Mouse (Mus musculus) forebrain, embryonic 10.5 days (tissue): ENCODE measurements around the gene Alpk3. TPM values are rescaled to one million over a fixed set of nuclear protein-coding genes. Genes with fewer than 3 reads are reported as not detected.
A peak's percentile ranks its signal among the peaks of the same experiment; 100 is the strongest.
"Not testable (repeated sequence)": the region's sequence is repeated elsewhere in the genome, so short reads cannot be mapped to it uniquely, and the experiment has no call there.

ENCODE experiments used
- DNase-seq: peaks from one replicate; pipeline ENCODE4 v3.0.0-alpha.2; 2017; ENCODE audit warnings: low spot score; ENCODE audit errors: extremely low spot score
- H3K27ac ChIP-seq: fragments of 300-500 bp; sonication (generic); 2 replicates; pipeline ENCODE4 v1.5.1; 2016; ENCODE audit warnings: mild to moderate bottlenecking
- H3K27me3 ChIP-seq: fragments of 300-500 bp; sonication (generic); 2 replicates; pipeline ENCODE4 v1.6.1; 2016; ENCODE audit warnings: mild to moderate bottlenecking; ENCODE audit not compliant: poor library complexity, severe bottlenecking
- H3K36me3 ChIP-seq: fragments of 300-500 bp; sonication (generic); replicated peaks from 2 replicates; pipeline ENCODE4 v1.6.1; 2016; ENCODE audit warnings: mild to moderate bottlenecking, moderate library complexity
- H3K4me1 ChIP-seq: fragments of 300-500 bp; sonication (generic); 2 replicates; pipeline ENCODE4 v1.6.1; 2016
- H3K4me3 ChIP-seq: fragments of 300-500 bp; sonication (generic); 2 replicates; pipeline ENCODE4 v1.5.1; 2016; ENCODE audit warnings: mild to moderate bottlenecking, moderate library complexity
- H3K9me3 ChIP-seq: fragments of 300-500 bp; sonication (generic); 2 replicates; pipeline ENCODE4 v1.6.1; 2016; ENCODE audit warnings: mild to moderate bottlenecking, moderate library complexity
- WGBS: fragments of 180-500 bp; shearing (Covaris S2); methylation state at CpG from one replicate; pipeline ENCODE4 v1.1.7; 2016; 5-methylcytosine and 5-hydroxymethylcytosine counted together
- polyA plus RNA-seq: library from polyadenylated mRNA; unstranded; fragments of >200 nt; fragmentation: Nextera tagmentation; extraction: Ambion mirVana; gene quantifications from 2 replicates; pipeline ENCODE4 v1.2.1, GENCODE M21; 2016

Gene Alpk3
- polyA plus RNA-seq, 1 experiment from 2014 or later, result 0.11 TPM

- H3K4me1 ChIP-seq, result peaks cover 8% of the 10 kb centered on the region
- H3K27ac ChIP-seq, result no peak overlapping the region
- H3K4me3 ChIP-seq, result no peak overlapping the region
- DNase-seq, result no peak
- H3K36me3 ChIP-seq, result no peaks in the 10 kb centered on the region
- H3K9me3 ChIP-seq, result no peaks in the 10 kb centered on the region
- H3K27me3 ChIP-seq, result no peaks in the 10 kb centered on the region
- 92% methylated on average over 5 of the region's 5 CpGs for WGBS
Measured at GRCm38 (mm10) chr7:81139671-81140404, 82.4 kb downstream of the Alpk3 start.

- Histone ChIP-seq H3K4me3 (no peak overlapping the region), H3K36me3 (no peaks in the 10 kb centered on the region), H3K4me1 (0 out of 2 replicates have a peak, but pooled peaks cover 5% of the 10 kb centered on the region), H3K27me3 (no peaks in the 10 kb centered on the region), H3K27ac (no peak overlapping the region), H3K9me3 (no peaks in the 10 kb centered on the region)
- WGBS, result 66% methylated on average over 1 of the region's 1 CpGs
- no peak for DNase-seq
Measured at GRCm38 (mm10) chr7:81141541-81141940, 84.1 kb downstream of the Alpk3 start.

- not testable (repeated sequence) for H3K27me3 ChIP-seq, H3K9me3 ChIP-seq, H3K27ac ChIP-seq, H3K4me1 ChIP-seq, H3K4me3 ChIP-seq, H3K36me3 ChIP-seq, DNase-seq
- 71% methylated on average over 4 of the region's 4 CpGs for WGBS
Measured at GRCm38 (mm10) chr7:81143056-81143455, 85.7 kb downstream of the Alpk3 start.

- DNase-seq, result no peak
Measured at GRCm38 (mm10) chr7:81149759-81150158, 92.4 kb downstream of the Alpk3 start.

GRCm38 (mm10) chr7:81151216-81151615, 93.8 kb downstream of the Alpk3 start:
- Histone ChIP-seq H3K4me3 (no peak overlapping the region), H3K36me3 (no peaks in the 10 kb centered on the region), H3K27me3 (no peaks in the 10 kb centered on the region), H3K27ac (no peak overlapping the region), H3K9me3 (peaks cover 10% of the 10 kb centered on the region; the same call in 1 of the 2 replicates), H3K4me1 (peaks cover 5% of the 10 kb centered on the region; the same call in 1 of the 2 replicates)
- DNase-seq, result no peak
- WGBS, result 94% methylated on average over 8 of the region's 8 CpGs

More at GRCm38 (mm10) chr7:81149759-81150158, 92.4 kb downstream of the Alpk3 start:
- 89% methylated on average over 11 of the region's 11 CpGs for WGBS
- Histone ChIP-seq H3K27me3 (no peaks in the 10 kb centered on the region), H3K4me1 (peaks cover 1% of the 10 kb centered on the region; the same call in 1 of the 2 replicates), H3K4me3 (no peak overlapping the region), H3K9me3 (peaks cover 10% of the 10 kb centered on the region; the same call in 1 of the 2 replicates), H3K36me3 (no peaks in the 10 kb centered on the region), H3K27ac (no peak overlapping the region)

GRCm38 (mm10) chr7:81152306-81152705, 94.9 kb downstream of the Alpk3 start:
- no peak for DNase-seq
- Histone ChIP-seq H3K27me3 (no peaks in the 10 kb centered on the region), H3K4me1 (peaks cover 5% of the 10 kb centered on the region; the same call in 1 of the 2 replicates), H3K36me3 (no peaks in the 10 kb centered on the region), H3K27ac (no peak overlapping the region), H3K9me3 (peaks cover 10% of the 10 kb centered on the region; the same call in 1 of the 2 replicates), H3K4me3 (no peak overlapping the region)
- 95% methylated on average over 10 of the region's 10 CpGs for WGBS

- no peak for DNase-seq
- Histone ChIP-seq H3K36me3 (no peaks in the 10 kb centered on the region), H3K9me3 (peaks cover 10% of the 10 kb centered on the region; the same call in 1 of the 2 replicates), H3K27ac (no peak overlapping the region), H3K27me3 (no peaks in the 10 kb centered on the region), H3K4me3 (no peak overlapping the region), H3K4me1 (peaks cover 5% of the 10 kb centered on the region; the same call in 1 of the 2 replicates)
- 87% methylated on average over 7 of the region's 7 CpGs for whole genome bisulfite sequencing
Measured at GRCm38 (mm10) chr7:81152826-81153225, 95.4 kb downstream of the Alpk3 start.

- H3K27me3 ChIP-seq, result no peaks in the 10 kb centered on the region
- no peaks in the 10 kb centered on the region for H3K36me3 ChIP-seq
- H3K27ac ChIP-seq, result no peak overlapping the region
- DNase-seq, result no peak
- H3K4me3 ChIP-seq, result no peak overlapping the region
- H3K4me1 ChIP-seq, result peaks cover 5% of the 10 kb centered on the region; the same call in 1 of the 2 replicates
- WGBS, result 89% methylated on average over 6 of the region's 6 CpGs
- H3K9me3 ChIP-seq, result peaks cover 10% of the 10 kb centered on the region; the same call in 1 of the 2 replicates
Measured at GRCm38 (mm10) chr7:81153327-81153726, 95.9 kb downstream of the Alpk3 start.

GRCm38 (mm10) chr7:81154244-81154643, 96.8 kb downstream of the Alpk3 start:
- H3K4me3 ChIP-seq, H3K27me3 ChIP-seq, H3K4me1 ChIP-seq, DNase-seq, H3K36me3 ChIP-seq, H3K27ac ChIP-seq: not testable (repeated sequence)
- H3K9me3 ChIP-seq, result peaks cover 10% of the 10 kb centered on the region; the same call in 1 of the 2 replicates

- peaks cover 5% of the 10 kb centered on the region; the same call in 1 of the 2 replicates for H3K4me1 ChIP-seq
- no peaks in the 10 kb centered on the region for H3K27me3 ChIP-seq
- H3K36me3 ChIP-seq, result no peaks in the 10 kb centered on the region
- WGBS, result 0% methylated on average over 3 of the region's 3 CpGs
- no peak overlapping the region for H3K4me3 ChIP-seq
- peaks cover 10% of the 10 kb centered on the region; the same call in 1 of the 2 replicates for H3K9me3 ChIP-seq
- no peak overlapping the region; the same call in 1 of the 2 replicates for H3K27ac ChIP-seq
- peak; percentile 67 for DNase-seq
Measured at GRCm38 (mm10) chr7:81154960-81155359, 97.6 kb downstream of the Alpk3 start.

Other genes starting within 250 kb of the Alpk3 start
- 29.1 TPM in 2 replicates for gene Iqgap1, start 231.6 kb upstream of the Alpk3 start, polyA plus RNA-seq
- 1.3 and 2.5 TPM in 2 replicates for gene Zscan2, start 196.7 kb upstream of the Alpk3 start, polyA plus RNA-seq
- 53.2 and 53.8 TPM in 2 replicates for gene Wdr73, start 156.3 kb upstream of the Alpk3 start, polyA plus RNA-seq
- gene Nmb, start 152.5 kb upstream of the Alpk3 start, polyA plus RNA-seq, result 5.9 and 7.2 TPM in 2 replicates
- 190 and 226 TPM in 2 replicates for gene Sec11a, start 109.8 kb upstream of the Alpk3 start, polyA plus RNA-seq
- gene Zfp592, start 63.9 kb upstream of the Alpk3 start, polyA plus RNA-seq, result 9.5 and 12.2 TPM in 2 replicates
- gene Slc28a1, start 57.2 kb downstream of the Alpk3 start, polyA plus RNA-seq, result 0.10 TPM in 1 of 2 replicates, not detected in the other
- 1.6 and 2.0 TPM in 2 replicates for gene Pde8a, start 156.0 kb downstream of the Alpk3 start, polyA plus RNA-seq